Mouse (Mus musculus): ENCODE measurements around the gene Slc4a5. TPM values are rescaled to one million over a fixed set of nuclear protein-coding genes. Genes with fewer than 3 reads are reported as not detected.

Gene Slc4a5
- polyA plus RNA-seq, 1 experiment from 2014 or later = 5.3 TPM

- Histone ChIP-seq H3K9me3 (no peaks in the 10 kb centered on the region), H3K27ac (no peak overlapping the region), H3K27me3 (ENCODE audit: insufficient read depth, poor library complexity, severe bottlenecking) (no peaks in the 10 kb centered on the region), H3K4me1 (replicated peaks) (0 out of 2 replicates have a peak, but pooled peaks cover 2% of the 10 kb centered on the region), H3K4me3 (no peak overlapping the region), H3K36me3 (peaks cover 28% of the 10 kb centered on the region)
- no peak for DNase-seq (ENCODE audit: low spot score)
- WGBS = 85% methylated on average over 4 of the region's 4 CpGs
These were observed 16.3 kb upstream of the Slc4a5 start for GRCm38 (mm10) chr6:83203320-83203719.

- Histone ChIP-seq H3K4me1 (replicated peaks) (0 out of 2 replicates have a peak, but pooled peaks cover 2% of the 10 kb centered on the region), H3K27ac (no peak overlapping the region), H3K4me3 (no peak overlapping the region), H3K36me3 (peaks cover 3% of the 10 kb centered on the region), H3K9me3 (no peaks in the 10 kb centered on the region), H3K27me3 (ENCODE audit: insufficient read depth, poor library complexity, severe bottlenecking) (no peaks in the 10 kb centered on the region)
- WGBS = 92% methylated on average over 3 of the region's 3 CpGs
- no peak for DNase-seq (ENCODE audit: low spot score)
These were observed 13.8 kb upstream of the Slc4a5 start for GRCm38 (mm10) chr6:83205851-83206250.

GRCm38 (mm10) chr6:83206321-83206720, 13.3 kb upstream of the Slc4a5 start:
- no peak for DNase-seq (ENCODE audit: low spot score)
- H3K27me3 ChIP-seq (ENCODE audit: insufficient read depth, poor library complexity, severe bottlenecking) = no peaks in the 10 kb centered on the region
- H3K36me3 ChIP-seq = no peaks in the 10 kb centered on the region
- H3K4me3 ChIP-seq = no peak overlapping the region
- WGBS = 84% methylated on average over 11 of the region's 11 CpGs
- H3K27ac ChIP-seq = no peak overlapping the region
- H3K9me3 ChIP-seq = no peaks in the 10 kb centered on the region
- peaks cover 4% of the 10 kb centered on the region; the same call in 1 of the 2 replicates for H3K4me1 ChIP-seq (replicated peaks)

GRCm38 (mm10) chr6:83207361-83208049, 12.1 kb upstream of the Slc4a5 start:
- no peak overlapping the region for H3K4me3 ChIP-seq
- WGBS = 80% methylated on average over 9 of the region's 9 CpGs
- peaks cover 14% of the 10 kb centered on the region for H3K4me1 ChIP-seq (replicated peaks)
- no peak for DNase-seq (ENCODE audit: low spot score)
- no peak overlapping the region for H3K27ac ChIP-seq
- no peaks in the 10 kb centered on the region for H3K27me3 ChIP-seq (ENCODE audit: insufficient read depth, poor library complexity, severe bottlenecking)
- no peaks in the 10 kb centered on the region for H3K9me3 ChIP-seq
- no peaks in the 10 kb centered on the region for H3K36me3 ChIP-seq

GRCm38 (mm10) chr6:83208050-83208400, 11.6 kb upstream of the Slc4a5 start:
- H3K27ac ChIP-seq = no peak overlapping the region
- DNase-seq (ENCODE audit: low spot score) = no peak
- peaks cover 18% of the 10 kb centered on the region for H3K4me1 ChIP-seq (replicated peaks)
- H3K4me3 ChIP-seq = no peak overlapping the region
- H3K27me3 ChIP-seq (ENCODE audit: insufficient read depth, poor library complexity, severe bottlenecking) = no peaks in the 10 kb centered on the region
- H3K9me3 ChIP-seq = no peaks in the 10 kb centered on the region
- H3K36me3 ChIP-seq = no peaks in the 10 kb centered on the region
- WGBS = 82% methylated on average over 2 of the region's 2 CpGs

GRCm38 (mm10) chr6:83210495-83210894, 9.1 kb upstream of the Slc4a5 start:
- Histone ChIP-seq H3K4me1 (replicated peaks) (peaks cover 26% of the 10 kb centered on the region), H3K27ac (0 out of 2 replicates have a peak overlapping the region, but pooled peaks have one; percentile 16), H3K36me3 (no peaks in the 10 kb centered on the region), H3K4me3 (no peak overlapping the region), H3K27me3 (ENCODE audit: insufficient read depth, poor library complexity, severe bottlenecking) (no peaks in the 10 kb centered on the region), H3K9me3 (no peaks in the 10 kb centered on the region)
- 80% methylated on average over 2 of the region's 2 CpGs for WGBS
- no peak for DNase-seq (ENCODE audit: low spot score)

GRCm38 (mm10) chr6:83211526-83211925, 8.1 kb upstream of the Slc4a5 start:
- H3K4me3 ChIP-seq = no peak overlapping the region
- 30% methylated on average over 5 of the region's 5 CpGs for WGBS
- H3K27ac ChIP-seq = peak overlapping the region; percentile 64; the same call in 1 of the 2 replicates
- H3K36me3 ChIP-seq = no peaks in the 10 kb centered on the region
- H3K9me3 ChIP-seq = no peaks in the 10 kb centered on the region
- peaks cover 27% of the 10 kb centered on the region for H3K4me1 ChIP-seq (replicated peaks)
- H3K27me3 ChIP-seq (ENCODE audit: insufficient read depth, poor library complexity, severe bottlenecking) = no peaks in the 10 kb centered on the region
- DNase-seq (ENCODE audit: low spot score) = no peak

GRCm38 (mm10) chr6:83215002-83215666, 4.5 kb upstream of the Slc4a5 start:
- Histone ChIP-seq H3K9me3 (no peaks in the 10 kb centered on the region), H3K4me3 (no peak overlapping the region), H3K4me1 (replicated peaks) (peaks cover 24% of the 10 kb centered on the region), H3K27me3 (ENCODE audit: insufficient read depth, poor library complexity, severe bottlenecking) (no peaks in the 10 kb centered on the region), H3K36me3 (no peaks in the 10 kb centered on the region), H3K27ac (0 out of 2 replicates have a peak overlapping the region, but pooled peaks have one; percentile 45)
- 13% methylated on average over 7 of the region's 7 CpGs for WGBS
- DNase-seq (ENCODE audit: low spot score) = peak; percentile 72

- no peak for DNase-seq (ENCODE audit: low spot score)
- Histone ChIP-seq H3K4me1 (replicated peaks) (peaks cover 15% of the 10 kb centered on the region), H3K27ac (no peak overlapping the region), H3K36me3 (no peaks in the 10 kb centered on the region), H3K9me3 (no peaks in the 10 kb centered on the region), H3K27me3 (ENCODE audit: insufficient read depth, poor library complexity, severe bottlenecking) (peaks cover 42% of the 10 kb centered on the region), H3K4me3 (no peak overlapping the region)
- WGBS = 53% methylated on average over 2 of the region's 2 CpGs
These were observed 11.9 kb downstream of the Slc4a5 start for GRCm38 (mm10) chr6:83231486-83231885.

GRCm38 (mm10) chr6:83233306-83233705, 13.7 kb downstream of the Slc4a5 start:
- WGBS = 82% methylated on average over 4 of the region's 4 CpGs
- H3K4me3 ChIP-seq = no peak overlapping the region
- no peak for DNase-seq (ENCODE audit: low spot score)
- H3K27me3 ChIP-seq (ENCODE audit: insufficient read depth, poor library complexity, severe bottlenecking) = peaks cover 60% of the 10 kb centered on the region
- H3K36me3 ChIP-seq = no peaks in the 10 kb centered on the region
- H3K27ac ChIP-seq = no peak overlapping the region
- peaks cover 31% of the 10 kb centered on the region for H3K4me1 ChIP-seq (replicated peaks)
- no peaks in the 10 kb centered on the region for H3K9me3 ChIP-seq

- peak; percentile 36 for DNase-seq (ENCODE audit: low spot score)
These were observed 14.7 kb downstream of the Slc4a5 start for GRCm38 (mm10) chr6:83234280-83234741.

GRCm38 (mm10) chr6:83237123-83237522, 17.5 kb downstream of the Slc4a5 start:
- WGBS = under 1% methylated on average over 9 of the region's 9 CpGs
- no peak for DNase-seq (ENCODE audit: low spot score)
- peak overlapping the region; percentile 45; the same call in 1 of the 2 replicates for H3K27ac ChIP-seq
- peak overlapping the region; percentile 36 for H3K4me3 ChIP-seq
- no peaks in the 10 kb centered on the region for H3K36me3 ChIP-seq
- H3K27me3 ChIP-seq (ENCODE audit: insufficient read depth, poor library complexity, severe bottlenecking) = peaks cover 87% of the 10 kb centered on the region
- H3K9me3 ChIP-seq = no peaks in the 10 kb centered on the region
- H3K4me1 ChIP-seq (replicated peaks) = peaks cover 42% of the 10 kb centered on the region

More at GRCm38 (mm10) chr6:83234280-83234741, 14.7 kb downstream of the Slc4a5 start:
- H3K27me3 ChIP-seq (ENCODE audit: insufficient read depth, poor library complexity, severe bottlenecking) = peaks cover 70% of the 10 kb centered on the region
- H3K9me3 ChIP-seq = no peaks in the 10 kb centered on the region
- no peaks in the 10 kb centered on the region for H3K36me3 ChIP-seq
- peak overlapping the region; percentile 2; the same call in 1 of the 2 replicates for H3K27ac ChIP-seq
- 1% methylated on average over 14 of the region's 14 CpGs for whole genome bisulfite sequencing
- peaks cover 31% of the 10 kb centered on the region for H3K4me1 ChIP-seq (replicated peaks)
- H3K4me3 ChIP-seq = peak overlapping the region; percentile 32

- no peaks in the 10 kb centered on the region for H3K9me3 ChIP-seq
- no peak for DNase-seq (ENCODE audit: low spot score)
- H3K36me3 ChIP-seq = no peaks in the 10 kb centered on the region
- H3K27ac ChIP-seq = no peak overlapping the region
- WGBS = 62% methylated on average over 10 of the region's 10 CpGs
- peaks cover 21% of the 10 kb centered on the region for H3K27me3 ChIP-seq (ENCODE audit: insufficient read depth, poor library complexity, severe bottlenecking)
- H3K4me1 ChIP-seq (replicated peaks) = peaks cover 14% of the 10 kb centered on the region; the same call in 1 of the 2 replicates
- no peak overlapping the region for H3K4me3 ChIP-seq
These were observed 24.9 kb downstream of the Slc4a5 start for GRCm38 (mm10) chr6:83244422-83245061.
